Mouse (Mus musculus) thymus, adult 2 months (tissue): Measurements from ENCODE around the gene Cisd3. TPM values are rescaled to one million over a fixed set of nuclear protein-coding genes. Genes with fewer than 3 reads are reported as not detected.
"Not testable (repeated sequence)": the region's sequence is repeated elsewhere in the genome, so short reads cannot be mapped to it uniquely, and the experiment has no call there.

Experiments used
- DNase-seq: peaks from one replicate; pipeline ENCODE4 v3.0.0; 2021
- H3K27ac ChIP-seq: fragments of 200-500 bp; 2 replicates; pipeline ENCODE4 v1.5.1; 2012; ENCODE audit warnings: low read length, control low read depth; ENCODE audit not compliant: control insufficient read depth, insufficient read depth
- H3K27me3 ChIP-seq: fragments of 200-500 bp; 2 replicates; pipeline ENCODE4 v1.6.1; 2012; ENCODE audit warnings: mild to moderate bottlenecking, low read length, moderate library complexity, mixed read lengths; ENCODE audit not compliant: control insufficient read depth, insufficient read depth
- H3K36me3 ChIP-seq: fragments of 200-500 bp; 2 replicates; pipeline ENCODE4 v1.6.1; 2012; ENCODE audit warnings: mild to moderate bottlenecking, low read length, moderate library complexity; ENCODE audit not compliant: control insufficient read depth, insufficient read depth
- H3K4me1 ChIP-seq: fragments of 200-500 bp; replicated peaks from 2 replicates; pipeline ENCODE4 v1.6.1; 2012; ENCODE audit warnings: low read length; ENCODE audit not compliant: control insufficient read depth, insufficient read depth
- H3K4me3 ChIP-seq: fragments of 200-500 bp; 2 replicates; pipeline ENCODE4 v1.5.1; 2012; ENCODE audit warnings: mild to moderate bottlenecking, low read length, control low read depth, moderate library complexity; ENCODE audit not compliant: control insufficient read depth, insufficient read depth
- CTCF ChIP-seq: fragments of 200-500 bp; IDR thresholded peaks from 2 replicates; pipeline ENCODE4 v1.5.1; 2012; ENCODE audit warnings: mild to moderate bottlenecking, control low read depth, low read length, moderate library complexity, borderline replicate concordance; ENCODE audit not compliant: control insufficient read depth, poor library complexity, insufficient read depth; ENCODE audit errors: extremely low read depth
- POLR2A ChIP-seq: fragments of 200-500 bp; IDR thresholded peaks from 2 replicates; pipeline ENCODE4 v1.6.1; 2012; ENCODE audit warnings: mild to moderate bottlenecking, low read length, control low read depth, moderate library complexity; ENCODE audit not compliant: control insufficient read depth, poor library complexity, insufficient read depth; ENCODE audit errors: extremely low read depth
- WGBS: fragments of 180-500 bp; shearing (Covaris S2); methylation state at CpG from one replicate; pipeline ENCODE4 v1.1.7; 2018; 5-methylcytosine and 5-hydroxymethylcytosine counted together
- polyA plus RNA-seq: library from polyadenylated mRNA; depleted of rRNA; stranded (reverse); fragments of >200 nt; gene quantifications from 2 replicates; pipeline ENCODE4 v1.2.3, GENCODE M21; 2012; rRNA removed

Cisd3 gene
- polyA plus RNA-seq: 24.9 and 25.3 TPM in 2 replicates

GRCm38 (mm10) chr11:97685613-97686321 lies at the start of gene Cisd3:
Gene Cisd3 (plus strand): TSS chr11:97685826.
- WGBS: 2% methylated on average over 43 of the region's 43 CpGs

GRCm38 (mm10) chr11:97641668-97642067 lies 44.0 kb upstream of the Cisd3 start:
- DNase-seq: no peak
- H3K36me3 ChIP-seq: no peaks in the 10 kb centered on the region
- no peaks in the 10 kb centered on the region for H3K27me3 ChIP-seq
- TF ChIP-seq CTCF: no peak
- no peak for TF ChIP-seq POLR2A
- peaks cover 5% of the 10 kb centered on the region; the same call in 1 of the 2 replicates for H3K4me1 ChIP-seq
- H3K27ac ChIP-seq: no peak overlapping the region
- H3K4me3 ChIP-seq: no peak overlapping the region
- 7% methylated on average over 8 of the region's 8 CpGs for WGBS

More at GRCm38 (mm10) chr11:97685613-97686321, at the start of gene Cisd3:
- Histone ChIP-seq H3K36me3 (peaks cover 8% of the 10 kb centered on the region), H3K27ac (peak within 1 kb of the TSS; percentile 41; the same call in 1 of the 2 replicates), H3K4me3 (peak within 1 kb of the TSS; percentile 42), H3K27me3 (no peaks in the 10 kb centered on the region), H3K4me1 (peaks cover 30% of the 10 kb centered on the region)
- TF ChIP-seq POLR2A: no peak
- TF ChIP-seq CTCF: no peak
- peak; percentile 82 for DNase-seq

GRCm38 (mm10) chr11:97642746-97643145 lies 42.9 kb upstream of the Cisd3 start:
- DNase-seq: no peak
- Histone ChIP-seq H3K4me1 (peaks cover 5% of the 10 kb centered on the region; the same call in 1 of the 2 replicates), H3K4me3 (no peak overlapping the region), H3K27me3 (no peaks in the 10 kb centered on the region), H3K27ac (no peak overlapping the region), H3K36me3 (no peaks in the 10 kb centered on the region)
- 53% methylated on average over 2 of the region's 2 CpGs for WGBS
- TF ChIP-seq POLR2A (no peak), CTCF (no peak)

- Histone ChIP-seq H3K4me1 (peaks cover 5% of the 10 kb centered on the region; the same call in 1 of the 2 replicates), H3K4me3 (no peak overlapping the region), H3K27ac (no peak overlapping the region), H3K27me3 (no peaks in the 10 kb centered on the region), H3K36me3 (no peaks in the 10 kb centered on the region)
- no peak for DNase-seq
- no peak for TF ChIP-seq POLR2A
- no peak for TF ChIP-seq CTCF
- WGBS: 92% methylated on average over 8 of the region's 8 CpGs
Observed at GRCm38 (mm10) chr11:97643380-97644055, 42.1 kb upstream of the Cisd3 start.

GRCm38 (mm10) chr11:97644834-97645233 lies 40.8 kb upstream of the Cisd3 start:
- Histone ChIP-seq H3K27ac (no peak overlapping the region), H3K36me3 (no peaks in the 10 kb centered on the region), H3K4me3 (no peak overlapping the region), H3K4me1 (peaks cover 5% of the 10 kb centered on the region; the same call in 1 of the 2 replicates), H3K27me3 (no peaks in the 10 kb centered on the region)
- WGBS: 12% methylated on average over 6 of the region's 6 CpGs
- DNase-seq: peak; percentile 78
- TF ChIP-seq POLR2A (no peak), CTCF (no peak; the same call in 1 of the 2 replicates)

- not testable (repeated sequence) for H3K36me3 ChIP-seq, H3K4me3 ChIP-seq, H3K4me1 ChIP-seq, H3K27ac ChIP-seq, DNase-seq, H3K27me3 ChIP-seq
- WGBS: 86% methylated on average over 4 of the region's 4 CpGs
Observed at GRCm38 (mm10) chr11:97648541-97648940, 37.1 kb upstream of the Cisd3 start.

GRCm38 (mm10) chr11:97650341-97650740 lies 35.3 kb upstream of the Cisd3 start:
- Histone ChIP-seq H3K27me3 (no peaks in the 10 kb centered on the region), H3K4me3 (no peak overlapping the region), H3K36me3 (no peaks in the 10 kb centered on the region), H3K4me1 (no peaks in the 10 kb centered on the region), H3K27ac (no peak overlapping the region)
- no peak for DNase-seq
- TF ChIP-seq CTCF: no peak
- no peak for TF ChIP-seq POLR2A
- WGBS: 84% methylated on average over 5 of the region's 5 CpGs

- DNase-seq, H3K4me1 ChIP-seq, H3K36me3 ChIP-seq, H3K27me3 ChIP-seq, H3K4me3 ChIP-seq, H3K27ac ChIP-seq: not testable (repeated sequence)
- 95% methylated on average over 11 of the region's 11 CpGs for WGBS
Observed at GRCm38 (mm10) chr11:97653376-97653775, 32.2 kb upstream of the Cisd3 start.
